Mouse (Mus musculus) retina, postnatal 7 days (tissue): ENCODE measurements around the gene Stk19.
A peak's percentile ranks its signal among the peaks of the same experiment; 100 is the strongest.

Source experiments
- DNase-seq: peaks from one replicate; pipeline ENCODE4 v3.0.0-alpha.2; 2012; ENCODE audit warnings: low read depth, low spot score

The Stk19 gene

GRCm38 (mm10) chr17:34836856-34837221 lies at the start of gene Stk19, which contains the start of gene Dxo:
TSS of gene Stk19 (minus strand) at chr17:34836945.
TSS of gene Dxo (plus strand) at chr17:34837019.
- peak; percentile 93 for DNase-seq

GRCm38 (mm10) chr17:34885615-34886014 lies 48.9 kb upstream of the Stk19 start:
- no peak for DNase-seq

GRCm38 (mm10) chr17:34884704-34885103 lies 48.0 kb upstream of the Stk19 start:
- DNase-seq, result no peak

GRCm38 (mm10) chr17:34883332-34883731 lies 46.6 kb upstream of the Stk19 start:
- no peak for DNase-seq

- no peak for DNase-seq
Measured at GRCm38 (mm10) chr17:34881683-34882310, 45.1 kb upstream of the Stk19 start, which contains the start of gene Gm20547. TSS of gene Gm20547 (minus strand) at chr17:34882042.

- DNase-seq, result no peak
Measured at GRCm38 (mm10) chr17:34881166-34881565, 44.4 kb upstream of the Stk19 start.

- no peak for DNase-seq
Measured at GRCm38 (mm10) chr17:34879336-34879879, 42.7 kb upstream of the Stk19 start, which contains the start of gene Zbtb12. TSS of gene Zbtb12 (plus strand) at chr17:34879483.

GRCm38 (mm10) chr17:34874321-34874720 lies 37.6 kb upstream of the Stk19 start:
- no peak for DNase-seq

GRCm38 (mm10) chr17:34865981-34866380 lies 29.2 kb upstream of the Stk19 start:
- no peak for DNase-seq

GRCm38 (mm10) chr17:34862416-34863081 lies 25.8 kb upstream of the Stk19 start, which contains the start of gene Cfb:
TSS of gene Cfb (minus strand) at chr17:34862518.
- no peak for DNase-seq

- DNase-seq, result no peak
Measured at GRCm38 (mm10) chr17:34861704-34862415, 25.1 kb upstream of the Stk19 start.

- DNase-seq, result no peak
Measured at GRCm38 (mm10) chr17:34860514-34860913, 23.8 kb upstream of the Stk19 start.

- DNase-seq, result no peak
Measured at GRCm38 (mm10) chr17:34858670-34859069, 21.9 kb upstream of the Stk19 start.

- peak; percentile 28 for DNase-seq
Measured at GRCm38 (mm10) chr17:34855825-34856224, 19.1 kb upstream of the Stk19 start.

- no peak for DNase-seq
Measured at GRCm38 (mm10) chr17:34854761-34855160, 18.0 kb upstream of the Stk19 start.

GRCm38 (mm10) chr17:34853511-34853910 lies 16.8 kb upstream of the Stk19 start:
- DNase-seq, result no peak

GRCm38 (mm10) chr17:34850517-34851125 lies 13.9 kb upstream of the Stk19 start:
- DNase-seq, result no peak

GRCm38 (mm10) chr17:34849722-34850516 lies 13.2 kb upstream of the Stk19 start, which contains the start of the genes Skiv2l and Nelfe:
TSS of gene Skiv2l (minus strand) at chr17:34850210.
TSS of gene Nelfe (plus strand) at chr17:34850391.
- DNase-seq, result peak; percentile 94

GRCm38 (mm10) chr17:34847615-34848014 lies 10.9 kb upstream of the Stk19 start:
- DNase-seq, result no peak

- no peak for DNase-seq
Measured at GRCm38 (mm10) chr17:34847192-34847591, 10.4 kb upstream of the Stk19 start.

- no peak for DNase-seq
Measured at GRCm38 (mm10) chr17:34844884-34845283, 8.1 kb upstream of the Stk19 start.
